In genomic region chr6:29425118-29425517, GRCm38 (mm10) we compare ENCODE assay signal across 23 mouse cellular contexts. TPM values are rescaled to one million over a fixed set of nuclear protein-coding genes. Genes with fewer than 3 reads are reported as not detected.
"Had no signal": no experiment of that assay in that cellular context is flagged by ENCODE, and none has a peak within 500 bp of the region (broad histone marks: within the 10 kb centered on the region; RNA-seq: fewer than 3 reads in every experiment).

No protein-coding gene starts in this region.

- H3K36me3 ChIP-seq: stomach, embryonic 15.5 days had no signal

- H3K9me3 ChIP-seq: neural tube, embryonic 13.5 days; neural tube, embryonic 15.5 days; stomach, embryonic 15.5 days had no signal

- H3K4me1 ChIP-seq: neural tube, embryonic 13.5 days; neural tube, embryonic 15.5 days; stomach, embryonic 15.5 days had no signal

- DNase-seq: retina, postnatal 1 day; right cerebral cortex, adult 18-20 months; right cerebral cortex, postnatal 14 days; right cerebral cortex, postnatal 25 days; right cerebral cortex, postnatal 4 days; spleen, adult 18-20 months; thymus, adult 18-20 months; thymus, adult 2 months; thymus, postnatal 14 days; thymus, postnatal 25 days; thymus, postnatal 36 days; thymus, postnatal 4 days had no signal

- H3K27ac ChIP-seq: neural tube, embryonic 13.5 days; neural tube, embryonic 15.5 days; stomach, embryonic 15.5 days; stomach, postnatal 0 days had no signal

- H3K4me2 ChIP-seq: neural tube, embryonic 13.5 days; neural tube, embryonic 15.5 days; stomach, embryonic 15.5 days had no signal

- H3K9ac ChIP-seq: neural tube, embryonic 13.5 days; neural tube, embryonic 15.5 days; stomach, embryonic 15.5 days had no signal

- H3K27me3 ChIP-seq: neural tube, embryonic 15.5 days; stomach, embryonic 15.5 days had no signal

- H3K4me3 ChIP-seq: neural tube, embryonic 13.5 days; neural tube, embryonic 15.5 days; stomach, embryonic 15.5 days had no signal

RNA-seq across cellular contexts. Expression of gene Flnc, which starts 7.9 kb away (rescaled TPM):
- total RNA-seq: neutrophil, adult 5-6 weeks had no signal

RNA-seq across cellular contexts. Expression of gene Ccdc136, which starts 29.0 kb away (rescaled TPM):
- total RNA-seq: neutrophil, adult 5-6 weeks had no signal

RNA-seq across cellular contexts. Expression of gene Opn1sw, which starts 36.9 kb away (rescaled TPM):
- total RNA-seq: neutrophil, adult 5-6 weeks had no signal
- polyA plus RNA-seq: spleen, adult 2 months; testis, adult 2 months had no signal

RNA-seq across cellular contexts. Expression of gene Atp6v1fnb, which starts 46.1 kb away (rescaled TPM):
- polyA plus RNA-seq: neural tube, embryonic 13.5 days; spleen, adult 2 months; stomach, embryonic 14.5 days; stomach, embryonic 16.5 days; stomach, postnatal 0 days; thymus, postnatal 0 days; urinary bladder, adult 2 months had no signal
